Mouse (Mus musculus) liver, adult 10 weeks (tissue): ENCODE results near the gene Olfr1416. TPM values are rescaled to one million over a fixed set of nuclear protein-coding genes. Genes with fewer than 3 reads are reported as not detected.

Source experiments
- polyA plus RNA-seq: library from polyadenylated mRNA; stranded (reverse); fragments of 350-450 nt; fragmentation: Illumina TruSeq; extraction: RNeasy Lipid Tissue Mini Kit (QIAGEN cat#74804); gene quantifications from one replicate; pipeline ENCODE4 v1.2.3, GENCODE M21; 2014; ENCODE audit warnings: low read depth, low replicate concordance

The Olfr1416 gene
- polyA plus RNA-seq: not detected

DNA sequence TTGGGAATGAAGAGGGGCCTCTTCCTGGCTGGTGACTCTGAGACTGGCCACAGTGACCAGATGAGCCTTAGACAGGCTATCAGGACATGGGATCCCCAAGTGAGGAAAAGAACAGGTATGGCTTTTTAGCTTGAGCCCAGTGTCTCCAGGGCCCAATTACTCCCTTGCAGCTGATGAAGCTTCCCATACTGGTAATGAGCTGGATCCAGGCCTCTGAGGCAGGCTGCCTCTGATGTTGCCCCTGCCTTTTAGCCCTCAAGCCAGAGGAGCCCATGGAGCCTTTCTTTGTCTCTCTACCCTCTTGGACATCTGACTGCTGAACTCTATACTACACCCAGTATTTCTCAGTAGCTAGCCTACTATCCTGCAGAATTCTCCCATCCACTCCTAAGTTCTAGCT is at the start of gene Olfr1416:
Gene Olfr1416, minus strand, starts transcription at position 101 of the 400 bp plus-strand sequence.

GRCm38 (mm10) chr1:92518561-92518960 is 33.6 kb upstream of the Olfr1416 start, which contains the start of gene Olfr1414:
TSS of gene Olfr1414 (minus strand) at chr1:92518661.

GRCm38 (mm10) chr1:92496001-92496400 is 11.1 kb upstream of the Olfr1416 start, which contains the start of gene Olfr1415:
TSS of gene Olfr1415 (minus strand) at chr1:92496101.

DNA sequence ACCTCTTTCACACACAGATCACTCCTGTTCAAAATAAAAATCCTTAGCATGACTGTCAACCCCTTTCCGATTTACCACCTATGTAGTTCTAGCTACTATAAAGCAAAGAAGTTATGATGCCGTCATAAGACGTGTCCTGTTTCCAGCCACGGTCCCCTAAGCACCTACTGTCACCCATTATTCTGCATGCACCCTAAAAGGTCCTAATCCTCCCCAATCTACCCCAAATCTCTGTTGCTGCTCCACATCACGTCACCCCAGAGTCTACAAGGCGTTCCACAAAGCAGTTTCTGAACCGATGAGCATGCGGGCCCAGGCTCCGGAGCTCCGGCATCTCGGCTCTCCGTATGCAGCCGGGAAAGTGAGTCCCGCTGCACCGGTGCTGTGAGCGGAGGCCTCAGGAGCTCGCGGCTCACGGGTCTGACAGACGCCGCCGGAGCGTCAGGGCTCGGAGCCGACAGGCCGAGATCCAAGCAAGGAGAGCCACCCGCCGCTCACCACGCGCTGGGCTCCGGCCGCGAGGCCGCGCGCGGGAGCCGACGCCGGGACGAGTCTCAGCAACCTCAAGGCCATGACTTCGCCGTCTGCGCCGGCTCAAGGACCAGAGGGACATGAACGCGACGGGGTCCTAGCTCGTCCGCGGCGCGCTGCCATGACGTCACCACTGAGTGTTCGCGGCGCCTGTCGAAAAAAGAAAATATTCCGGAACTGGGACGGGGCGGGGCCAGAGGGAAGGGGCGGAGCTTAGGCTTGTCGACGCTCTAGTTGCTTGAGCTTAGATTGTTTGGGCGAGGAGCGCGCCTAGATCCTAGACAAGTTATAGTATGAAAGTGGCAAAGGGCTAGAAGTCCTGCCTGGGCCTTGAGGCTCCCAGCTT is 11.5 kb downstream of the Olfr1416 start, which contains the start of gene Ndufa10:
Gene Ndufa10, minus strand, starts transcription at position 696 of the 877 bp plus-strand sequence.

Other genes with a start within 250 kb of the Olfr1416 start
- 242 TPM for gene Ndufa10, start 11.3 kb downstream of the Olfr1416 start, polyA plus RNA-seq
- gene Olfr1415, start 11.0 kb upstream of the Olfr1416 start, polyA plus RNA-seq: not detected
- not detected for gene Olfr1414, start 33.5 kb upstream of the Olfr1416 start, polyA plus RNA-seq
- gene Olfr1413, start 86.2 kb upstream of the Olfr1416 start, polyA plus RNA-seq: not detected
- gene Olfr1412, start 100.7 kb upstream of the Olfr1416 start, polyA plus RNA-seq: not detected
- not detected for gene Olfr1411, start 109.3 kb upstream of the Olfr1416 start, polyA plus RNA-seq
- not detected for gene Olfr1410, start 120.7 kb upstream of the Olfr1416 start, polyA plus RNA-seq
- not detected for gene Olfr12, start 132.7 kb upstream of the Olfr1416 start, polyA plus RNA-seq
- 65.2 TPM for gene Cops9, start 156.9 kb upstream of the Olfr1416 start, polyA plus RNA-seq
- not detected for gene Otos, start 163.7 kb upstream of the Olfr1416 start, polyA plus RNA-seq